8 mouse cellular contexts compared by ENCODE assay signal in genomic region chr12:100958006-100958405, GRCm38 (mm10). TPM values are rescaled to one million over a fixed set of nuclear protein-coding genes. Genes with fewer than 3 reads are reported as not detected.
DNase-seq lines count a peak whose midpoint lies in the region; ATAC-seq and TF ChIP-seq lines count a peak whose summit lies in the region.

No protein-coding gene starts in this region.

- 17% methylated on average over 5 of the region's 5 CpGs for WGBS in forebrain, postnatal 0 days
- WGBS in hindbrain, embryonic 11.5 days = 19% methylated on average over 5 of the region's 5 CpGs

- 0 out of 2 replicates have a peak overlapping the region, but pooled peaks have one; percentile 30 for H3K27ac ChIP-seq in forebrain, postnatal 0 days (ENCODE audit: low read depth, low read length)
- H3K27ac ChIP-seq in hindbrain, embryonic 11.5 days (ENCODE audit: low read depth, low read length) = peak overlapping the region; percentile 42; the same call in 1 of the 2 replicates

- TF ChIP-seq CTCF in forebrain, postnatal 0 days (IDR thresholded peaks at IDR 0.05; ENCODE audit: low read depth) = peak; percentile 99

- H3K4me1 ChIP-seq in forebrain, postnatal 0 days (ENCODE audit: insufficient read depth) = no peaks in the 10 kb centered on the region
- H3K4me1 ChIP-seq in hindbrain, embryonic 11.5 days (replicated peaks; ENCODE audit: control insufficient read depth, insufficient read depth, low read length) = peaks cover 11% of the 10 kb centered on the region

- H3K27me3 ChIP-seq in forebrain, postnatal 0 days (ENCODE audit: insufficient read depth, low read length) = no peaks in the 10 kb centered on the region; the same call in 1 of the 2 replicates
- H3K27me3 ChIP-seq in hindbrain, embryonic 11.5 days (ENCODE audit: control insufficient read depth, insufficient read depth, low read length) = no peaks in the 10 kb centered on the region

- no peaks in the 10 kb centered on the region for H3K9me3 ChIP-seq in forebrain, postnatal 0 days (ENCODE audit: low read length)
- H3K9me3 ChIP-seq in hindbrain, embryonic 11.5 days (ENCODE audit: control insufficient read depth, low read length) = no peaks in the 10 kb centered on the region

- H3K4me3 ChIP-seq in forebrain, postnatal 0 days (ENCODE audit: low read depth, low read length) = no peak overlapping the region
- H3K4me3 ChIP-seq in hindbrain, embryonic 11.5 days (ENCODE audit: low read depth, low read length) = no peak overlapping the region

- no peak overlapping the region for H3K9ac ChIP-seq in forebrain, postnatal 0 days
- H3K9ac ChIP-seq in hindbrain, embryonic 11.5 days (ENCODE audit: low read depth, low read length) = no peak overlapping the region

- DNase-seq in Muller cell, postnatal 12 days (ENCODE audit: inconsistent ontology term) = peak; percentile 52
- DNase-seq in cerebellum, adult 18-20 months = peak; percentile 64 to 73
- peak; percentile 83 for DNase-seq in forebrain, postnatal 0 days
- peak; percentile 87 for DNase-seq in hindbrain, embryonic 11.5 days (ENCODE audit: low spot score)
- peak; percentile 84 to 85 for DNase-seq in layer of hippocampus, postnatal 25 days (ENCODE audit: extremely low spot score in 1 of 2, low spot score in 1 of 2)
- peak; percentile 74 to 78 for DNase-seq in right cerebral cortex, adult 2 months (ENCODE audit: low spot score in 2 of 2)
- DNase-seq in urinary bladder, postnatal 14 days (ENCODE audit: low spot score) = peak; percentile 72

- peak; percentile 72 for ATAC-seq in forebrain, postnatal 0 days
- ATAC-seq in hindbrain, embryonic 11.5 days (ENCODE audit: low FRiP score) = peak; percentile 67
- ATAC-seq in megakaryocyte, adult 5-6 weeks (ENCODE audit: poor library complexity, severe bottlenecking) = peak; percentile 87

- no peak overlapping the region for H3K4me2 ChIP-seq in forebrain, postnatal 0 days (ENCODE audit: low read depth)
- no peak overlapping the region for H3K4me2 ChIP-seq in hindbrain, embryonic 11.5 days (replicated peaks; ENCODE audit: low read depth, low read length)

- peaks cover 4% of the 10 kb centered on the region; the same call in 1 of the 2 replicates for H3K36me3 ChIP-seq in forebrain, postnatal 0 days (ENCODE audit: insufficient read depth)
- no peaks in the 10 kb centered on the region for H3K36me3 ChIP-seq in hindbrain, embryonic 11.5 days (ENCODE audit: control insufficient read depth, insufficient read depth, low read length)

RNA-seq across cellular contexts. Expression of gene Gpr68, which starts 50.0 kb away (rescaled TPM):
- 4.9 and 7.0 TPM in 2 replicates for total RNA-seq in forebrain, postnatal 0 days (2014; rRNA removed)
- 1.8 and 3.7 TPM in 2 replicates for polyA plus RNA-seq in forebrain, postnatal 0 days (2015; fragmentation: Nextera tagmentation; extraction: Ambion mirVana)
- 0.22 TPM in 1 of 2 replicates, not detected in the other for polyA plus RNA-seq in hindbrain, embryonic 11.5 days (2014; fragmentation: Nextera tagmentation; extraction: Ambion mirVana)
- total RNA-seq in layer of hippocampus, postnatal 25 days (2021) = 10 to 100 TPM; 18.1 to 20.7 TPM
- total RNA-seq in megakaryocyte, adult 5-6 weeks (2015) = 0.11 and 1.1 TPM in 2 replicates
- 0.49 and 0.77 TPM in 2 replicates for total RNA-seq in megakaryocyte, adult 5-6 weeks (2017)
